Mouse (Mus musculus) cerebellum, adult 11-12 months (tissue): ENCODE data around the gene Hist1h3d.
"Not testable (repeated sequence)": the region's sequence is repeated elsewhere in the genome, so short reads cannot be mapped to it uniquely, and the experiment has no call there.

Experiments
- DNase-seq: peaks from one replicate; pipeline ENCODE4 v3.0.0; 2022

Hist1h3d gene

DNA sequence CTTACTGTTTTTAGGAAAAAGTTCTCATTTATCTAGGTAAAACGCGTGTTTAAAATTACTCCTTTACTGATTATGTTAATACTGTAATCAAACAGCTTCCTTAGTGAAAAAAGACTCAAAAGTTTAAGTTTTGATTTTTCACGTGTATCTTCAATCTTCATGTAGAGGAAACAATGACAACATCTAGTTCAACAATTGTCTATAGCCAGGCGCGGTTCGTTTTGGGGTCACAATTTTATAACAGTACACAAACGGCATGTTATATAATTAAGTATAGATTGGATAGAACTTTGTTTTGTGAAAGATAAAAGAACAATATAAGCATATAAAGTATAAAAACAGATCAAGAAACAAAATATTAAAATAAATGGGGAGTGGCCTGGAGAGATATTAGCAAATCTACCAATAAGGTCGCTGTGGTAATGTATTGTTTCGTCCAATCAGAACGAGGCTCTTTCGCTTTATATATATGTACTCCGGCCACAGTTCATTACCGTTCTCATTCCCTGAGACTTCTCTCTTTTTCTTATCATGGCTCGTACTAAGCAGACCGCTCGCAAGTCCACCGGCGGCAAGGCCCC lies at the start of gene Hist1h3d:
TSS of gene Hist1h3d (plus strand) at position 493 of the 581 bp plus-strand sequence.
- DNase-seq: no peak

DNA sequence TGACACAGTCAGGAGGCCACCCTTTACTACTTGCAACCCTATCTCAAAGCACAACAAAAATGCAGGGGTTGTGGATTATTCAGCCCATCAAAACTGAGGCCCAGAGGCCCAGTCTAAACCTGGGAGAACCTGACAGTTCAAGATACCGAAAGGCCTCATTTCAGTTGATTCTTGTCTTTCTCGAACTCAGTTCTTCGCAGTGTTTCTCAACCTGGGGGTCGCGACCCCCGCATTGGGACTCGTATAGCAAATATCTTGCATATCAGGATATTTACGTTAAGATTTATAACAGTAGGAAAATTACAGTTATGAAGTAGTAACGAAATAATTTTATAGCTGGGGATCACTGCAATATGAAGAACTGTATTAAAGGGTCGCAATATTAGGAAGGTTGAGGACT lies 49.7 kb upstream of the Hist1h3d start:
- no peak for DNase-seq

DNA sequence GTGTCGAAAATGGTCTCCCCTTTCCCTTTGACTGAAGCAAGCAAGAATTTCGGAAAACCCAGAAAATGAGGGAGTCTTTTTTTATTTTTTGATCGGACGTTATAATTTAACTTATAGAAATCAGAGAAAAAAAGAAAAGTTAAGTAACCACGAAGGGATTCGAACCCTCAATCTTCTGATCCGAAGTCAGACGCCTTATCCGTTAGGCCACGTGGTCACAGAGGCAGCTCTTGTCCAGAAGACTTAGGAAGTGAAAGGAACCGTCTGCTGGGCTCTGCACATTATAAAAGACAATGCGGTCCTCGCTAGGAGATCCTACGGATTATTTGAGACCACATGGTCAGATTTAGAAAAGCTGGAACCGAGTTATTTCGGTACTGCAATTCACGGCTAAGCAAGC lies 49.3 kb upstream of the Hist1h3d start:
- DNase-seq: peak; percentile 84

DNA sequence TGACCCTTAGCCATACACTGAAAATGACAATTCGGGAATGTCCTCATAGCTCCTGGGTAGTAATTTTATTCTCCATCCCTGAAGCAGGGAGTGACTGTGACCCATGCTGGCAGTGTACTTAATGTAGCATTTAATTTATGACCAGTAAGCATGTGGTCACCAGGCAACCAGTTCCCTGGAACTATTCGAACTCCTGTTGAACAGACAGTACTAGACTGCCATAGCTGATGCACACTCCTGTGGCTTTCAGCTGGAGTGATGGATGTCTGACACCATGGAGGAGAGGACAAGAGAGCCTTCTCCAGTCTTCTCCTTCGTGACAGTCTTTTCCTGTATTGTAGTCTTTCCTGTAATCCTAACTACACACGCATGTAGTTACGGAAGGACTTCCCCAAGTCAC lies 46.6 kb upstream of the Hist1h3d start:
- no peak for DNase-seq

DNA sequence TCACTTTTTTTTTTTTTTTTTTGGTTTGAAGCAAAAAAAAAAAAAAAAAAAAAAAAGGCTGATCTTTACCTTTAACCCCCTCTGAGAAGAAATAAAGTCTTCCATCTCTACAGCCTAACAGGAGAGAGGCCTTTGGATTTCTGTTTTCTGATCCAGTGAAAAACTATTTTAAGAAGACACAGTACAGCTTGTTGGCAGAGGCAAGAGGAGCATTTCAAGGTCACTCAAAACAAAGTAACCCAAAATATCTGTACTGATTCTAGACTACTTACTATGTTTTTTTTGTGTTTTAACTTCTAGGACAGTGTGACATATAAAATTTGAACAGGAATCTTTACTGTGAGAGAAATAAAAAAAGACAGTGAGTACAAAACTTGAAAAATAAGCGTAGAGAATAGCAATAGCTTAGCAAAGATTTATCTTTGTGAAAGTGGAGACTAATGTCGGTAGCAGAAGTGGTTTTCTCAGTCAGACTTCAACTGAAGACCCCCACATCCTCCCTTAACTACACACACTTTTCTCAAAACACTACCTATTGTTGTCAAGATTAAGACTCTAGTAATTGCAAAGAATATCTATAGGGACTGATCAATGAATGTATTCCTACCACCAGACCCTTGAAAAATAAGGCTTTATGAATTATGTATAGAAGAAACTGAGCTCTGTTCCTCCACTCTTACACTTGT lies 45.9 kb upstream of the Hist1h3d start:
- DNase-seq: no peak

DNA sequence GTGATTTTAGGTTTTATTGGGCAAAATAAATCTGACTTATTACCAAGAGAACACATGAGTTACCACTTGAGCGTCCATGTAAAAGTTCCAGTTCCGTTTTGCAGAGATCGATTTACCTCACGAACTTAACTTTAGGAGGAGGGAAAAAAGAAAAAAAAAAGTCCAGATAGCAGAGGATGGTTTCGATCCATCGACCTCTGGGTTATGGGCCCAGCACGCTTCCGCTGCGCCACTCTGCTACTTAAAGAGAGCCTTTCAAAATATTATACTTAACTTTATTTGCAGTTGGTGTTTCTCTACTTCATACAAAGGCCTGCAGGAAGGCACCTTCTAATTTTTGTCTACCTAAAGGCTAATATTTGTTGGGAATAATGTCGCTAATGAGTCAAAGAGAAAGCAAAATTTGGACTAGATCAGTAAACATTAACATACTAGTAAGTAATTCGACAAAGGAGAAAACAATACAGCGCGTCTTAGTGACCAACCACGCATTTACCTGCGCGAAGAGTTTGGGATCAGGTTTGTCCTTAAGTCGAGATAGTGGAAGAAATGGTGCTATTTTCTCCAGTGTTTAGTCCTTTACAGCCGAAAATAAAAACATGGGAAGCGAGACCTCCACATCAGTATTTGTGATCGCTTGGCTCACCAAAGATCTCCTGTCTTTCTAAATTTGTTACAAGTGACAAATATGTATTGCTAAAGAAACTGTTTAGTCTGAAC lies 45.2 kb upstream of the Hist1h3d start:
- DNase-seq: peak; percentile 55

DNA sequence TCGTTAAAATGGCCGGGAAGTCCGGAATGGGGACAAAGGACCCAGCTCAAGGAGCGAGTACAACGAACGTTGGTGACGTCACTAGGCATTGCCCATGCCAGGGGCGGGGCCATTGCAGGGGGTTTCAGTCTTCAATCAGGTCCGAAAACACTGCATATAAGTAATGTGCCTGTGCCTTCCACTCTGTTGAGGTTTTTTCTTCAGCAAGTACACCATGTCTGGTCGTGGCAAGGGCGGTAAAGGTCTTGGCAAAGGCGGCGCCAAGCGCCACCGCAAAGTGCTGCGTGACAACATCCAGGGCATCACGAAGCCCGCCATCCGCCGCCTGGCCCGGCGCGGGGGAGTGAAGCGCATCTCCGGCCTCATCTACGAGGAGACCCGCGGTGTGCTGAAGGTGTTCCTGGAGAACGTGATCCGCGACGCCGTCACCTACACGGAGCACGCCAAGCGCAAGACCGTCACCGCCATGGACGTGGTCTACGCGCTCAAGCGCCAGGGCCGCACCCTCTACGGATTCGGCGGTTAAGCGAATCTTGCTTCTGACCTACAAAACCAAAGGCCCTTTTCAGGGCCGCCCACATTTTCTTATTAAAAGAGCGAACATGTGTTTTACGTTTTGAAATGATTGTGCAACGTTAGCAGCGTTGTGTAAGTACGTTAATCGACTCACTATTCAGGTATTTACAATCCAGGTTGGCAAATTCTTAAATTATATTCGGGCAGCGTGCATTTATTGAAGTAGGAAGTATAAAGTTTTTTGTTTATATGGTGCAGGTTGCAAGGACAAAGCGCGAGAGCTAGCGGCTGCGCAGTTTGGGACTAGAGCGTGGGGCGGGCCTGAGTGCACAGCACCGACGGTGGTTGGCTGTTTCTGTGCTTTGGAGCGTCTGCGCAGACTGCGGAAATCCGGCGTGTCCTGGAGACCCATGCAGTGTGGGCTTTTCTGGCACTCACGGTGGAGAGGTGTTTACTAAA lies 44.4 kb upstream of the Hist1h3d start, which contains the start of gene Hist1h4h:
TSS of gene Hist1h4h (plus strand) at position 150 of the 975 bp plus-strand sequence.
- peak; percentile 98 for DNase-seq

DNA sequence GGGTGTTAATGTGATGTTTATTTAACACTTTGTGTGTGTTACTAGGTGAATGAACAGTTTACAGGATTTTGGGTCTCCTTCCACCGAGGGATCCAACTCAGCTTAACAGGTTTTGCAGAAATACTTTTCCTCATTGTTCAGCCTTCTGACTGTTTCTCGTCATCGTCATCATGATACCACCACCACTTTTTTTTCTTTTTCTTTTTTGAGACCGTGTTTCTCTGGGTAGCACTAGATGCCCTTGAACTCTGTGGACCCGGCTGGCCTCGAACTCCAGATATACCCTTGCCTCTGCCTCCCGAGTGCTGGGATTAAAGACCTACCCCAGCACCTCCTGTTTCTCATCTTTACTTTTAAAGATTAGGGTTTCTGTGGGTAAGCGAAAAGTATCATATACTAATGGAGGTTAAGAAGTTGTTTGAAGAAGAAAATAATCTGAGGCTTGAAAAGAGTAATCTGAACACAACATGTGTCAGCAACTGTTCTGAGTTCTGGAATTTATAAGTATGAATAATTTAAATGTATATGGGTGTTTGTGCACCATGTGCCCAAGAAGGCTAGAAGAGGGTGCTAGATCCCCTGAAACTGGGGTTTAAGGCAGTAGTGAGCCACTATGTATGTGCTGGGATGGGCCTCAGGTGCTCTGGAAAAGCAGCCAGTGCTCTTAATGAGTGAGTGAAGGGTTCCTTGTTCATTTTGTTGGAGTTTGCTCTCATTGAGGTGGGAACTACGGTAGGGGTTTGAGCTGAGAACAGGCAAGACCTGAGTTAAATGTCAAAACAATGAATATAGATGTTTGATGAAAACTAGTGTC lies 43.1 kb upstream of the Hist1h3d start:
- no peak for DNase-seq

DNA sequence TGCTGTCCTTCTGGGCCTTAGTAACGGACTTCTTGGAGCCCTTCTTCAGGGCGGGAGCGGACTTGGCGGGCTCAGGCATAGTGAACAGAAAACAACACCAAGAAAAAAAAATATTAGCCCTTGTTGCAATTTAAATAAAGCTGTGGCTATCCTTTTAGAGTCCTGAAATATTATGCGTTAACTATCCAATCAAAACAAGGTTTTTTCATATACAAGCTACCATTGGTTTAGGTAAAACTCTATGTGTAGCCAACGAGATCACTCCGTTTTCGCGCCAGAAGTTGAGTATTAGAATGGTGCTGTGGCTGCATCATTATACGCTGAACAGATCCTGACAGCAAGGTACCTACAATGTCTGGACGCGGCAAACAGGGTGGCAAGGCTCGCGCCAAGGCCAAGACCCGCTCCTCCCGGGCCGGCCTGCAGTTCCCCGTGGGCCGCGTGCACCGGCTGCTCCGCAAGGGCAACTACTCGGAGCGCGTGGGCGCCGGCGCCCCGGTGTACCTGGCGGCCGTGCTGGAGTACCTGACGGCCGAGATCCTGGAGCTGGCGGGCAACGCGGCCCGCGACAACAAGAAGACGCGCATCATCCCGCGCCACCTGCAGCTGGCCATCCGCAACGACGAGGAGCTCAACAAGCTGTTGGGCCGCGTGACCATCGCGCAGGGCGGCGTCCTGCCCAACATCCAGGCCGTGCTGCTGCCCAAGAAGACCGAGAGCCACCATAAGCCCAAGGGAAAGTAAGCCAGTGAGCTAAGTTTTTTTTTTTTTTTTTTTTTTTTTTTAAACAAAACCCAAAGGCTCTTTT lies 41.8 kb upstream of the Hist1h3d start, which contains the start of gene Hist1h2af:
TSS of gene Hist1h2af (plus strand) at position 347 of the 808 bp plus-strand sequence.
- DNase-seq: peak; percentile 76

DNA sequence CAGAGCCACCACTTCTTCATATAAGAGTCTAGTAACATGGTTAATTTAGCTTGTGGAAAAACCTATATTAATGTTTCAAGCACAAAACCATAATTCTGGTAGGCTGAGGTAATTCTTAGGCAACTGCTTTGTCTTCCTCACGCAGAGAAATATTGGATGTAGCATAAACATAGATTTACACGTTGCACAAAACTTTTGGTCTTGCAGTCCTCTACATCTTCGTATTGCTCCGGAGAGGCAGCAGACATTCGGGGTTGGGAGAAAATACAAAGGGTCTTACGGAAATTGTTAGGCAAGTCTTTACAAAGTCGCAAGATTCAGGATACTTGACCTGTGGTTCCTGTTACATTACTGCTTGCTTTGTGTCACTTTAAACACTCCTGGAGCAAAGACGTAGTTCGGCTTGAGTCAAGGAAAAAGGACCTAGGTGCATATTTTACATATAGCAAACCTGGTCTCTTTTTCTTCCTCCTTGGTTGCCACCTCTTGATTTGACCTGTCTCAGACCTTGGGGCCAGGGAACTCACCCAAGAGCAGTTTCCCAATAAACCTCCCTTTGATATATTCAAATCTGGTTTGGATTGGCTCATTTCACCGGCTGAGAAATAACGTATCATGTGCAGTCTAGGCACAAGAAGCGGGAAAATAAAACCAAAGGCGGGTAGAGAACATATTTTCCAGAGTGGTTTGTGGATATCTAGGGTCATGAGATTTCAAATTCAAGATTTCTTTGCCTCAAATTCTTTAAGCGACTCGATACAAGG lies 41.0 kb upstream of the Hist1h3d start:
- no peak for DNase-seq

DNA sequence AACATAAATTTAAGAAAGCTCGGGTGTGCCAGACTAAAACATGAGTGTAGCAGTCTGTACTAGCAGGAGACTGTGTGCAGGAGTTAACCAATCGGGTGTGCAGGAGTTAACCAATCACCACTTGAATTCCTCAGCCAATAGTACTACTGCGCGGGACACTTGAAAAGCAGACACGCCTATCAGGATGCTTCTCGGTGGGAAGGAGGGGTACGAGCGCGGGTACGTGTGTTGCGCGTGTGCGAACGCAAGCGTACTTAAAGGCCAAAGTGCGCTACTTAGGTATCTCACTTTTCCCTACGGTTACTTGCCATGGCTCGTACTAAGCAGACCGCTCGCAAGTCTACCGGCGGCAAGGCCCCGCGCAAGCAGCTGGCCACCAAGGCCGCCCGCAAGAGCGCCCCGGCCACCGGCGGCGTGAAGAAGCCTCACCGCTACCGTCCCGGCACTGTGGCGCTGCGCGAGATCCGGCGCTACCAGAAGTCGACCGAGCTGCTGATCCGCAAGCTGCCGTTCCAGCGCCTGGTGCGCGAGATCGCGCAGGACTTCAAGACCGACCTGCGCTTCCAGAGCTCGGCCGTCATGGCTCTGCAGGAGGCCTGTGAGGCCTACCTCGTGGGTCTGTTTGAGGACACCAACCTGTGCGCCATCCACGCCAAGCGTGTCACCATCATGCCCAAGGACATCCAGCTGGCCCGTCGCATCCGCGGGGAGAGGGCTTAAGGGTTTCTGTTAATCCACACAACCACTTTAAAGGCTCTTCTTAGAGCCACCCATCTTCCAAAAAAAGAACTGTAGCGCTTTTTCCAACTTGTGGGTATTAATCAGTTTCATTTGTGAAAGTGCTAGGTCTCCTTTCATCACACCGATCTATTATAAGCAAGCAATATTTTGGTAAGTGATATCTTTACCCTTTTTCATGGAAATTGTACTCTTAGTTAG lies 40.2 kb upstream of the Hist1h3d start, which contains the start of gene Hist1h3g:
TSS of gene Hist1h3g (plus strand) at position 286 of the 939 bp plus-strand sequence.
- DNase-seq: peak; percentile 84

DNA sequence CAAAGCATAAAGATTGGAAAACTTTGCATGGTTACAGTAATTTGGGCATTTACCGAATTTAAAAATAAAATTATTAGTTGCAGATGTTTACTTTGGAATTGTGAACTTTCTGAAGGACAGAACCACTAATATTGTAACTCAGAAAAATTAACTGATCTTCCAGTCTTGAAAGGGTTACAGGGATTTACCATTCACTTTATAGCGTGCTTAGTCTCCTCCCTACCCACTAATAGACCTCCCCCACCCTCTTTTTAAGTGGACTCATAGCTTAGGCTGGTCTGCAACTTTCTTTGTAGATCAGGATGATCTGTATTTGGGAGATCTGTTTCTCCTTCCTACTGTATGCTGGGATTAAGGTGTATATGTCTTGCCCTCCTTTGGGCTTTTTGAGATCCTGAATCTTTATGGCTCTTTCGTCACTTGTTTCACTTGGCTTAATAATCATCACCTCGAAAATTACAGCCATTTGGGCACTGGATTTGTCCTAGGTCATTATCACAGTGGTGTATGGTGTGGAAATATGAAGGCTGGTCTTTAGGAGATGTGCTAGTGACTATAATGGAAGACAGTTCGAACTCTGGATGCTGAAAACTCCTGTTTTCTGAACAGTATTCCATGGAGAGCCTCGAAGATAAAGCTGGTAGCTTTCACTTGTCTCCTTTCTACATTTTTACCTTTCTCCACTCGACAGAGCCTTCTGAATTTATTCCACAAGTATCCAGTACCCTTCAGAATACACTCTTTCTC lies 39.3 kb upstream of the Hist1h3d start:
- no peak for DNase-seq

DNA sequence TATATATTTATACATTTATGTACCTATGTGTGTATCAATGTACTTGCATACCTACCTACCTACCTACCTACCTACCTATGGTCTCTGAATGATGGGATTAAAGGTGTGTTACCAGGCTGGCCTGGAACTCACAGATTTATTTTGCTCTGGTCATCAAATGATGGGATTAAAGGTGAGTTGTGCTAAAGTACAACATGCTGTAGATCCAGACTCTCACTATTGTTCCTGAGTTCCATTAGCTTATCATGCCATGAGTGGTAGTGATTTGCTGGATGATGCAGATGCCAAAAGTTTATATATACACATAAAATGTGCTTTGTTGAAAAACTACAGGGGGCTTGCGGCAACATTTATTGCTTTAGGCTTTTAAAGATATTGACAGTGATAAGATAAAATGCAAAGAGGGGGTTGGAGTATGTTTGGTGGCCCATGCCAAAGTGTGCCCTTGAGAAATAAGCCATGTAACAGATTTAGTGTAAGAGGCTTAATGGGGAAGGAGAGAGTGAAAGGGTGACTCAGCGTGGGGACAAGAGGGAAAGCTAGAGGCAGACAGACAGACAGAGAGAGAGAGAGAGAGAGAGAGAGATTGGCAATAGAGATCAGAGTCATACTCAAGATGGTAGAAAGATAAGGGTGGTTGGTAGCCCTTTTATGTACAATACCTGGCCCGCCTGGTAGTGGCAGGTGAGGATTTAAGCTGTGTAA lies 38.4 kb upstream of the Hist1h3d start:
- DNase-seq: no peak

DNA sequence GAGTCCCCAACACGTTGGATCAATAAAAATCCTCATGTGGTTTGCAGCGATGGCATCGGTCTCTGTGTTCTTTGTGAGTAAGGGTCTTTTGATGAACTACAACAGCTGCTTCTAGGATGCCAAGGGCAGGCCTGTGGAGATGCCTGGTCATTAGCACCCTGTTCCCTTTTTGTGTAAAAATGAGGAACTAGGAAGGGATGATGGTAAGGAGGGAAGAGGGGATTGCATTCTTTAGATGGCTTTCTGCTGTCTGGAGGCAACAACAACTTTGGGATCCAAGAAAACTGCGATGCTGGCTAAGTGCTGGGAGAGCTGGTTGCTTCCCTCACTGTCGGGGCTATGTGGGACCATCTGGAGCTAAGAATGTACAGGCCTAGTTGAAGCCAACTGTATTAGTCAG lies 37.3 kb upstream of the Hist1h3d start:
- no peak for DNase-seq

DNA sequence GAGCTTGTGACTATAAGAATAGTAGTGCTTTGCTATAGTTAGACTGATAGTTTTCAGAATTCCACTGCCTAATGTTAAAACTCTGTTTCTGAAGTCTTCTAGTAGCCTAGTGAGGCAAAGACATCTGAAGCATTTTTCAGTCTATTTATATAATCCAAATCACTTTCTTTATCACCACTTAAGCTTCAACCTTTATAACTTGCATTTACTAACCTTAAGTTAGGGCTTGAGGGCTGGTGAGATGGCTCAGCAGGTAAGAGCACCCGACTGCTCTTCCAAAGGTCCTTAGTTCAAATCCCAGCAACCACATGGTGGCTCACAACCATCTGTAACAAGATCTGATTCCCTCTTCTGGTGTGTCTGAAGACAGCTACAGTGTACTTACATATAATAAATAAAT lies 35.7 kb upstream of the Hist1h3d start:
- not testable (repeated sequence) for DNase-seq

DNA sequence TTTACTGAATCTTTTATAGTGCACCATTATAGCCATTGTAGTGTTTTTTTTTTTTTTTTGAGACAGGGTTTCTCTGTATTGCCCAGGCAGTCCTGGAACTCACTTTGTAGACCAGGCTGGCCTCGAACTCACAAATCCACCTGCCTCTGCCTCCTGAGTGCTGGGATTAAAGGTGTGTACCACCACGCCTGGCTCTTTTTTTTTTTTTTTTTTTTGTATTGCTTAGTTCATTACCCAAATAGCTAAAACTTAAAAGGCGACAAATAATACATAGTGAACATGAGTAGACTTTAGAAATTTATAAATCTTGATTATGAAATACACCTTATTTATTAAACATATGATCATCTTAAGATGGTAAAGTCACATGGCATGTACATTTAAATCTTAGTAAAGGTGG lies 34.1 kb upstream of the Hist1h3d start:
- DNase-seq: no peak

DNA sequence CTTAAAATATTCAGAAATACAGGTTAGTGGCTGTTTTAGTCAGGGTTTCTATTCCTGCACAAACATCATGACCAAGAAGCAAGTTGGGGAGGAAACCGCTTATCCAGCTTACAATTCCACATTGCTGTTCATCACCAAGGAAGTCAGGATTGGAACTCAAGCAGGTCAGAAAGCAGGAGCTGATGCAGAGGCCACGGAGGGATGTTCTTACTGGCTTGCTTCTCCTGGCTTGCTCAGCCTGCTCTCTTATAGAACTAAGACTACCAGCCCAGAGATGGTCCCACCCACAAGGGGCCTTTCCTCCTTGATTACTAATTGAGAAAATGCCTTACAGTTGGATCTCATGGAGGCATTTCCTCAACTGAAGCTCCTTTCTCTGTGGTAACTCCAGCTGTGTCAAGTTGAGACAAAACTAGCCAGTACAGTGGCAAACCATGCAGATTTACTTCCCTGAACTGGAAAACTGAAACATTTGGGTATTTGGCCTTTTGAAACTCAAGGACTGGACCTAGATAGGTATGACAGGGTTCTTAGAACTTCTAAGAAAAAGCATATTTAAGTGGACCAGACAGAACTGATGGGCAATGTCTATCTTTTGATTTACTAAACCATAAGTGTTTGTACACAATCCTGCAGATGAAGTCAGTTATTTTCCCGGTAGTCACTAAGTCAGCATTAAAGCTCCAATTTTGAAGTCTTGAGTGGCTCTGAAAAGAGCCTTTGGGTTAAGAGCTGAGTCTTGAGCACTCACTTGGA lies 33.2 kb upstream of the Hist1h3d start:
- DNase-seq: not testable (repeated sequence)
